Mouse (Mus musculus) spleen, postnatal 36 days (tissue): ENCODE measurements around the gene Zfp369.
"Not testable (repeated sequence)": the region's sequence is repeated elsewhere in the genome, so short reads cannot be mapped to it uniquely, and the experiment has no call there.

Experiments used
- DNase-seq, 2 experiments: peaks; one replicate each; pipeline ENCODE4 v3.0.0; 2022; ENCODE audit warnings: low spot score in 2 of 2, mixed read lengths in 1 of 2

The Zfp369 gene

GRCm38 (mm10) chr13:65278383-65279341 is at the start of gene Zfp369:
Gene Zfp369 (plus strand): TSS chr13:65278814.
- DNase-seq = peak; percentile 92 to 93

GRCm38 (mm10) chr13:65237211-65237610 is 41.4 kb upstream of the Zfp369 start:
- DNase-seq = no peak

GRCm38 (mm10) chr13:65240509-65241098 is 38.0 kb upstream of the Zfp369 start:
- DNase-seq = peak; percentile 95 to 96

- DNase-seq = peak; percentile 86 to 91
These were observed 37.5 kb upstream of the Zfp369 start for GRCm38 (mm10) chr13:65241099-65241626.

- peak in 1 of 2 experiments; percentile 18 for DNase-seq
These were observed 36.8 kb upstream of the Zfp369 start for GRCm38 (mm10) chr13:65241627-65242318.

- DNase-seq = no peak
These were observed 36.3 kb upstream of the Zfp369 start for GRCm38 (mm10) chr13:65242319-65242787.

- no peak for DNase-seq
These were observed 35.3 kb upstream of the Zfp369 start for GRCm38 (mm10) chr13:65243273-65243672.

- no peak for DNase-seq
These were observed 20.2 kb upstream of the Zfp369 start for GRCm38 (mm10) chr13:65258175-65258954.

GRCm38 (mm10) chr13:65259239-65259638 is 19.4 kb upstream of the Zfp369 start, which contains the start of gene Gm10775:
Gene Gm10775 (plus strand): TSS chr13:65259539.
- no peak for DNase-seq

- no peak for DNase-seq
These were observed 16.5 kb upstream of the Zfp369 start for GRCm38 (mm10) chr13:65262086-65262485.

- DNase-seq = no peak
These were observed 626 bp upstream of the Zfp369 start for GRCm38 (mm10) chr13:65277994-65278382.

- DNase-seq = no peak
These were observed 8.2 kb downstream of the Zfp369 start for GRCm38 (mm10) chr13:65286771-65287170.

- no peak for DNase-seq
These were observed 17.7 kb downstream of the Zfp369 start for GRCm38 (mm10) chr13:65296354-65296753.

- peak in 1 of 2 experiments; percentile 25 for DNase-seq
These were observed 32.2 kb downstream of the Zfp369 start for GRCm38 (mm10) chr13:65310849-65311248.

GRCm38 (mm10) chr13:65311311-65311755 is 32.7 kb downstream of the Zfp369 start:
- DNase-seq = no peak

- DNase-seq = no peak
These were observed 33.2 kb downstream of the Zfp369 start for GRCm38 (mm10) chr13:65311826-65312225.

- not testable (repeated sequence) for DNase-seq
These were observed 69.9 kb downstream of the Zfp369 start for GRCm38 (mm10) chr13:65348501-65348900.

- DNase-seq = not testable (repeated sequence)
These were observed 73.2 kb downstream of the Zfp369 start for GRCm38 (mm10) chr13:65351768-65352167.
